Mouse (Mus musculus) layer of hippocampus, adult 18-20 months (tissue): ENCODE measurements around the gene Tysnd1. TPM values are rescaled to one million over a fixed set of nuclear protein-coding genes. Genes with fewer than 3 reads are reported as not detected.

Experiments used
- DNase-seq, 2 experiments: peaks; one replicate each; pipeline ENCODE4 v3.0.0; 2022; ENCODE audit warnings: low spot score in 2 of 2
- total RNA-seq, 2 experiments: library from RNA; stranded (reverse); gene quantifications; 2 replicates each; pipeline ENCODE4 v1.2.3; 2021

Gene Tysnd1
- total RNA-seq, 2 experiments from 2014 or later: 22.2 to 25.9 TPM

DNA sequence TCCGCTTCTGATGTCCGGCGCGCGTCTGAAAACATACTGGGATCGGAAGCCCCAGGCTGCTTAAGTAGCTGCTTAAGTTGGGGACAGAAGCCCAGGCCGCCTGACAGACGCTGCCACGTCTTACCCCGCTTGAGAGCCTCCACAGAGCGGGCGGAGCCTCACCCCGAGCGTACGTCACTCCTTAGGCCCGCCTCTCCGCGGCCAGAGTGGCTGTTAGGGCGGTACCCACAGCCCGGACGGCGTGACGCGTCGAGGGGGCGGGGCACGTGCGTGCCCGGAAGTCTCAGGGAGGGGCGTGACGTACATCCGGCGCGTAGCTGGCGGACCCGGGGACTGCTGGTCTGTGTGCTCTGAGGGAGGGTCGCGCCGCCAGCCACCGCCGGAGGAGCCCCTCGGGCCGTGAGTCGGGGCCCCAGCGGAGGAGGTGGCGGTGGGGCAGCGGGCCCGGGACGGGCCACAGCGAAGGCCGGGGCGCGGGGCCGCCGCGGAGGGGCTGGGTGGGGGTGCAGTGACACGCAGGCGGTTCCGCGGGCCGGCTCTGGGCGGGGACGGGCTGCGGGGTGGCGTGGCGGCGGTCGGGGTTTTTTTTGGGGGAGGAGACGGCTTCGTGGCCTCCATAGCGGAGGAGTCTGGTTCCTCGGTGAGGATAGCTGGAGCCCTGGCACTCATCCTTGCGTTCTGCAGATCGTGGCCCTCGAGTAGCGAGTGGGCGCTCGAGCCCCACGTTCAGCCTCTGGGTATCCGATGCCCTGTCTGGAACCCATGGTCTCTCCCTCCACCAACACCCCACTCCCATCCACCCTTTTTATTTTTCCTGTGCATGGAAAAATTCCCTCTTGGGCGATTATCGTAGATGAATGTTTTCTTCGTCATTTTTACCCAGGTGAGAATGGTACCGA is 15.1 kb upstream of the Tysnd1 start, which contains the start of gene Sar1a:
Gene Sar1a (plus strand): TSS at position 285 of the 899 bp plus-strand sequence.
- peak; percentile 98 to 99 for DNase-seq

- no peak for DNase-seq
Observed at GRCm38 (mm10) chr10:61689405-61689804, 5.9 kb upstream of the Tysnd1 start.

DNA sequence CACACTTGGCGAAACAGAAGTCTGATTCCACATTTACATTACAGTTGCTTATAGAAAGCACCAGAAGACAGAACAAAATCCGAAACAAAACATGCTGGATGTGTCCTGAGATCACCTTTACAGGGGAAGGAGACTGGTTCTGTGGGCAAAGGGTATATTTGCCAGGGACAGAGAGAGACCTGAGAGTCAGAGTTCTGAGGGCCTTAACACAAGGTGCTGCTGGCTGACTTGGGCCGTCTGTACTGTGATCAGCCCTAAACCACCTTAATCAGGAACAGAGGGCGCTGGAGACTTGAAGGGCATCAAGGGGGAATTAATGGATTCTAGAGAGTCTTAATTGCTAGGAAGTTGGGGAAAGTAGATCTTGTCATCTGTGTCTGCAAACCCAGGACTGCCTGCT is 1.8 kb upstream of the Tysnd1 start:
- no peak for DNase-seq

- DNase-seq: no peak
Observed at GRCm38 (mm10) chr10:61695703-61696559, 617 bp downstream of the Tysnd1 start.

- DNase-seq: no peak
Observed at GRCm38 (mm10) chr10:61696560-61696823, 1.2 kb downstream of the Tysnd1 start.

DNA sequence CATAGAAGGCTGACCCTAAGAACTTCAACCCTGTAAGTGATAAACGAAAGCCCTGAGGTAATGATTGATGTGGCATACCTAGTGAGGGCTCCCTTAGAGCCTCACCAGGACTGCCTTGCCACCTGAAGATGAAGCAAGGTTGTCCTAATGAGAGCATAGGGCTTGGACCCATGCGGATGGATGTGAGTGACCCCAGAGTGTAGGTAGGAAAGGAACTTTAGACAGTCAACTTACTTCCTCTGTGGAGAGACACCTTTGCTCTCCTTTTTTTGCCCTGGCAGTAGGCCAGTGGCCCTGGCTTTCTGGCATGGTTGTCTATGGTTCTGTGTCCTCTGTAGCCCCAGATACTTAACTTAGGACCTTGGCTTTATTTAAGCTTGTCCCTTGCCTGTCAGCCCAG is 1.7 kb downstream of the Tysnd1 start:
- no peak for DNase-seq

GRCm38 (mm10) chr10:61704663-61705062 is 9.3 kb downstream of the Tysnd1 start:
- DNase-seq: no peak

DNA sequence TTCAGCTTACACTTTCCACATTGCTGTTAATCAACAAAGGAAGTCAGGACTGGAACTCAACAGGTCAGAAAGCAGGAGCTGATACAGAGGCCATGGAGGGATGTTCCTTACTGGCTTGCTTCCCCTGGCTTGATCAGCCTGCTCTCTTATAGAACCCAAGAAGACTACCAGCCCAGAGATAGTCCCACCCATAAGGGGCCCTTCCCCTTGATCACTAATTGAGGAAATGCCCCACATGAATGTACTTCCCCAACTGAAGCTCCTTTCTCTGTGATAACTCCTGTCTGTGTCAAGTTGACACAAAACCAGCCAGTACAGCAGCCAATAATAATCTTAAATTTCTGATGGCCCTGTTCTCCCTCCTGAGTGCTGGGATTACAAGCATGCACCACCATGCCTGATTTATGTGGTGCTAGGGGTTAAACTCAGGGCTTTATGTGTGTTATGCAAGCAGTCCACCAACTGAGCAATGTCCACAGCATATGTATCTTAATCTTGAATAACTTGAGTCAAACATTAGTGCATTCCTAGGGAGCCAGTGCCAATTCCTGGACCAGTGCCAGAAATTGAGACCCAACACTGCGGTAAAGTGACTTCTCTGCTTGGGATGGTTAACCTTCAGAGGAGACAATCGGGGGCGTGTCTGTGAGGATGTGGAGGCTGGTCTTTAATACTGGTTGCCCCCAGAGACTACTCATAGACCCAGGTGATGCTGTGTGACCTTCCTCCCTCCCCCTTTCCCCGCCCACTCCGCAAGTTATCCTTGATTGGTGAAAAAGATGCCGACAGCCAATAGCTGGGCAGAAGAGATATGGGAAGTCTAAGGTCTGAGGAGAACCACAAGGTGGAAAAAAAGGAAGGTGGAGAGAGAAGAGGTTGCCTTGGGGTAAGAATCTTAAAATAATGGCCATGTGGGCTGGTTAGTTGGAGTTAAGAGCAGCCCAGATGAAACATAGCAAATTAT is 11.4 kb downstream of the Tysnd1 start:
- DNase-seq: no peak

- no peak for DNase-seq
Observed at GRCm38 (mm10) chr10:61713601-61714000, 18.3 kb downstream of the Tysnd1 start.

DNA sequence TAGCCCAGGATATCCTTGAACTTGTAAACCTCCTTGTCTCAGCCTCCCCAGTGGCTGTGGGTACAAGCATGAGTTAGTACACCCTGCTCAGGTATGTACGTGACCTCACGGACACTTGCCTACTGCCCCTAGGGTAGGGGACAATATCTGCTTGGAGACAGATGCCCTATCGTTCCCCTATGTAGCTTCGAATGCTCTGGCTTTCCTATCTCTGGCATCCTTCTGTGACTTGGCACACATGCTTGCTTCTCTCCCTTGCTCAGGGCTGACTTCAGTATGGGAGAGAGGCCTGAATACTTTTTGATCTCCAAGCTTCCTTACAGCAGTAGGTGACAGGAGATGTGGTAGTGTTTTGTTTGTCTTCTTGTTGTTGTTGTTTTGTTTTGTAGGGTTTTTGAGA is 18.8 kb downstream of the Tysnd1 start:
- DNase-seq: no peak

- no peak for DNase-seq
Observed at GRCm38 (mm10) chr10:61714771-61715461, 19.6 kb downstream of the Tysnd1 start, which contains the start of gene Aifm2. Gene Aifm2 (plus strand): TSS chr10:61715263.

- no peak for DNase-seq
Observed at GRCm38 (mm10) chr10:61715462-61715837, 20.1 kb downstream of the Tysnd1 start.

DNA sequence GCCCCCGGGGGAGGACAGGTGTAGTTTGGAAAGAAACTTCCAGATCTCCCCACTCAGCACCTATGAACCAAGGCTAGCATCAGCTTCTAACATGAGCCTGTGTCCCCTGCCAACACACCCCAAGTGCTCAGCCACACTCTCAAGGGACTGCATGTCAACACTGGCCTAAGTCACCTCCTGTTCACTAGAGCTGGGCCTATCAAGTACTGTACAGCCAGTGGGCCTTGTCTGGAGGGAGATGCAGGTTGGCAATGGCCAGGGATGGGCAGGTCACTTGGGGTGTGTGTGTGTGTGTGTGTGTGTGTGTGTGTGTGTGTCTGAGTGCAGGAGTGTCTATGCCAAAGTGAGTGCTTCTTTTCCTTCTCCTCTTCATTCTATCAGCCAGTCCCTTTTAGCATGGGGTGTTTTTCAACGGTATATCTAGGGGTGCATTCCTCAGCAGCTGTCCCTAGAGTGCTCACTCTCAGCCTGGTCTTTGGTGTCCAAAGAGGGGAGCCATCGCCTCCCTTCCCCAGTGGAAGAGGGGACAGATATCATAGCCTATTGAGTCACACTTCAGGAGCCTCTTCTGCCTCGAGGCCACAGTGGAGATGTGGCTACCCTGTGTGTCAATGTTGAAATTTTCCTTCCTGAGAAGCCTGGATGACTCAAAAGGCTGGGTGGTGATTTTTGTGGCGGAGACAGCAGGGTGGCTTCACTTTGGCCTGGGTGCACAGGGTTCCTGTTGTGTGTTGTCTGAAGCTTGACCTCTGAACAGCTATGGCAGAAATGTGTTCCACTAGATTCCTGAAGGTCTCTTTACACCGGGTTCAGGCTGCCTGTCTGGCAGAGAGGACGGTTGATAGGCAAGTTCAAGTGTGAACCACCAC is 20.9 kb downstream of the Tysnd1 start:
- DNase-seq: no peak

DNA sequence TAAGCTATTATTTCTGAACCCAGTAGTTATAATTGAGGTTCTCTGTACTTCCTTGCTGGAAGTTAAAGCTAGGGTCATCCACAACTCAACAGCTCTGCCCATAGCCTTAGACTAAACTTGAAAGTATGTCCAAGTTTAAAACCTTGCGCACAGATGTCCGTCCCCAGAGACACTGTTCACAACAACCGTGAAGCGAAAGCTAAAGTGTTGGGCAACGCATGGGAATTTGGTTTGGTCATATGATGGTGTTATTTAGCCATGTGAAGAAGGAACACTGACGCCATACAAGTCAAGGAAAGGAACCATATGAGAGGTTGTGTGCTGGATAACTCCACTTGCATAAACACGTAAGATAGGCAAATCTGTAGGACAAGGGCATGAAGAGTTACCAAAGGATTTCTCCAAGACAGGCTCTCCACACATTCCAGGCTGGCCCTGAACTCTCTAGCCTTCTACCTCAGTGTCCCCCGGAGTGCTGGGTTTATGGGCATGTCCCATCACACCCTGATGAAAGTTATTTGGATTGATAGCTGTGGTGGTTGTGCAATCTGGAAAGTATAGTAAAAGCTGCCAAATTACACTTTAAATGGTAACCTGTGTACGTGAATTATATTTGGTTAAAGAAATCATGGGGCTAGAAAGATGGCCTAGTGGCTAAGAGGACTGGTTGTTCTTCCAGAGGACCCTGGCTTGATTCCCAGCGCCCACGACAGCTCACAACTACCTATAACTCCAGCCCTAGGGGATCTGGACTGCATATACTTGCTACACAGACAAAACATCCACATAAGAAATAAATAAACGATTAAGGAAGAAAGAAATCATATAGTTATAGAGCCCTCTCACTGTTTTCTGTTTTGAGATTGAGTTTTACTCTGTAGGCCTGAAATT is 22.3 kb downstream of the Tysnd1 start:
- DNase-seq: no peak

GRCm38 (mm10) chr10:61720331-61720730 is 25.0 kb downstream of the Tysnd1 start:
- no peak for DNase-seq

DNA sequence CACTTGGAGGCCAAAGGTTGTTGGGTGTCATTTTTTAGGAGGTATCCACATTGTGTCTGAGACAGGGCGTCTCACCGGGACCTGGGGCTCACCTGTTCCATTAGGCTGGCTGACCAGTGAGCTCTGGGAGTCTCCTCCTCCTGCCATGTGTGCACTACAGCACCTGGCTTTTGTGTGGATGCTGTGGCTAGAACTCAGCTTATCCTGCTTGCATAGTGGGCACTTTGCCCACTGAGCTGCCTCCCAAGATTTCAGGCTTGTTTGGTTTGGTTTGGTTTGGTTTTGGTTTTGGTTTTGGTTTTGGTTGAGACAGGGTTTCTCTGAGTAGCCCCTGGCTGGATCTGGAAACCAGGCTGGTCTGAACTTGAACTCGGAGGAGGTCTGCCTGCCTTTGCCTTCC is 26.9 kb downstream of the Tysnd1 start:
- no peak for DNase-seq

DNA sequence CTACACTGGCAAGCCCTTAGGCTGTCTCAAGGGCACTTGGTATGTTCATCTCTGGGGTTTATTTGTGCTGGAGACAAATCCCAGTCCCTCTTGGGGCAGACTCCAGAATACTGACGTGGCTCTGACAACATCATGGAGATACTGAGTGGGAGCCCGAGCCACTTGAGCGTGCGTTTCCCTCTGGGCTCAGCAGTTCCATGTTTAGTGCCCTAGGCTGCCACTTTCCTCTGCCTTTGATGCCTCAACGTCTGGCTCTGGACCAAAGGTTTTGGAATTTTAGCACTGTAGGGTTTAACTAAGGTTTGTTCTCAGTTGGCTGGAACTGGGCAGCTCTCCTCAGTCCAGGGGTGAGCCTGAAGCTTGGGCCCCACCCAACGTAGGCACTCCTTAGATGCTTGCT is 28.0 kb downstream of the Tysnd1 start:
- DNase-seq: no peak

- DNase-seq: peak; percentile 29 to 74
Observed at GRCm38 (mm10) chr10:61729181-61729580, 33.9 kb downstream of the Tysnd1 start.

GRCm38 (mm10) chr10:61730171-61730570 is 34.9 kb downstream of the Tysnd1 start:
- no peak for DNase-seq
